Mouse (Mus musculus): ENCODE measurements around the gene Prep. TPM values are rescaled to one million over a fixed set of nuclear protein-coding genes. Genes with fewer than 3 reads are reported as not detected.
"Not testable (repeated sequence)": the region's sequence is repeated elsewhere in the genome, so short reads cannot be mapped to it uniquely, and the experiment has no call there.

The Prep gene
- polyA plus RNA-seq, 1 experiment from 2014 or later: 26.3 TPM

DNA sequence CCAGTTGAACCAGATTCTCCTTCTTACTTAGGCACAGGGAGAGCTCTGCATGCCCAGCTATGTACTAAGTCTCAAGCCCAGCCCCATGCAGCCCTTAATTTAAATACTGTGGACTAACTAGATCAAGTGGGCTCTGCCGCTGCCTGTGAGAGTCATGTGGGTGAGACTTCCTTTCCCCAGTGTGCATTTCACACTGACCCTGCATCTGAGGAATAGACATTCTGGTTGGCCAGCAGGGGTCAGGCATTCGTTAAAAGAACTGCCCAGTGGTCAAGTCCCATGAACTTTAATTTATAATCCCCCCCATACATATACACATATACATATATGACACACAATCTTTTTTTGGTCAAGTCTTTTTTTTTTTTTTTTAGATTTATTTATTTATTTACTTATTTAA lies 15.7 kb downstream of the Prep start:
- H3K4me3 ChIP-seq (ENCODE audit: low read length): no peak overlapping the region
- H3K27me3 ChIP-seq (ENCODE audit: control insufficient read depth, insufficient read depth, low read length): no peaks in the 10 kb centered on the region
- WGBS: 40% methylated on average over 2 of the region's 2 CpGs
- no peaks in the 10 kb centered on the region for H3K9me3 ChIP-seq (replicated peaks; ENCODE audit: control insufficient read depth, low read length)
- ATAC-seq (replicated peaks; ENCODE audit: extremely low read depth, insufficient read depth, low FRiP score): no peak
- no peak overlapping the region for H3K9ac ChIP-seq (ENCODE audit: low read length)
- no peaks in the 10 kb centered on the region for H3K36me3 ChIP-seq (ENCODE audit: control insufficient read depth, insufficient read depth)
- H3K4me2 ChIP-seq (ENCODE audit: low read depth, low read length): no peak overlapping the region
- peaks cover 22% of the 10 kb centered on the region for H3K4me1 ChIP-seq (ENCODE audit: control insufficient read depth, insufficient read depth, low read length)
- H3K27ac ChIP-seq (ENCODE audit: low read length): no peak overlapping the region

DNA sequence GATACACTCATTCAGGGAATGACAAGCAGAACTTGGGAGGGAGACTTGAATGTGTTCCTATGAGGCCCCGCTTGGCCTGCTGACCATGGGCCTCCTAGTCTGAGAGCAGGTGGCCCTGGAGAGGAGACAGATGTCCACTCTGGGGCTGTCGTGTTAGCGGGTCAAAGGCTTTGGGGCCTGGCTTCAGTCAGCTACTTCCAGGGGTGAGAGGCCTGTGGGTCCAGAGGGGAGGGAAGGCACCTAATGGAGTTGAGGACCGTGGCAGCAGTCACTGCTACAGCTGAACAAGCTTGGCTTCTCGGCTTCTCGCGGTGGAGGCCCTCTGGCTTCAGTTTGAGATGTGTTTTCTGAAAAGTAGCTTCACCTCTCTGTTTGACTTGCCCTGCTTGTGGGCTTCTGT lies 17.0 kb downstream of the Prep start:
- 55% methylated on average over 7 of the region's 7 CpGs for WGBS
- H3K4me3 ChIP-seq (ENCODE audit: low read length); H3K36me3 ChIP-seq (ENCODE audit: control insufficient read depth, insufficient read depth); ATAC-seq (replicated peaks; ENCODE audit: extremely low read depth, insufficient read depth, low FRiP score); H3K9ac ChIP-seq (ENCODE audit: low read length); H3K27ac ChIP-seq (ENCODE audit: low read length); H3K4me2 ChIP-seq (ENCODE audit: low read depth, low read length); H3K27me3 ChIP-seq (ENCODE audit: control insufficient read depth, insufficient read depth, low read length); H3K9me3 ChIP-seq (replicated peaks; ENCODE audit: control insufficient read depth, low read length): not testable (repeated sequence)
- peaks cover 22% of the 10 kb centered on the region for H3K4me1 ChIP-seq (ENCODE audit: control insufficient read depth, insufficient read depth, low read length)

DNA sequence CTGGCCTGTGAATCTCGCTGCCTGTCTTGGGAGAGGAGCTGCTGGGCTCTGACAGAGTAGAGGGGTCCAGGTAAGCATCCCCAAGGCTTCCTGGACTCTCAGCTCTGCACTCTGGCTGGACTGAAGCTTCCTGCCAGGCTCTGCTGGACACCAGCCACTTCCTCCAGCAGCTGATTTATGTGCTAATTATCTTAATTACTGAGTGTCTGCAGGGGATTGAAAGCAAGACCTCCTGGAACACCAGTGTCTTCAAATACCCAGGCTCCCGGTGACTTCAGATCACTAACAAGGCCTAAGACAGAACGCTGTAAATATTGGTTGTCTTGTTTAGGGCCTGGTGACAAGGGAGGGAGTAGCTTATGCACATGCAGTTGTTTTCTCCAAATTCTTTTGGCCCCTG lies 17.5 kb downstream of the Prep start:
- H3K27me3 ChIP-seq (ENCODE audit: control insufficient read depth, insufficient read depth, low read length): no peaks in the 10 kb centered on the region
- no peak overlapping the region for H3K9ac ChIP-seq (ENCODE audit: low read length)
- H3K4me2 ChIP-seq (ENCODE audit: low read depth, low read length): no peak overlapping the region
- H3K27ac ChIP-seq (ENCODE audit: low read length): no peak overlapping the region
- no peaks in the 10 kb centered on the region for H3K9me3 ChIP-seq (replicated peaks; ENCODE audit: control insufficient read depth, low read length)
- no peak for ATAC-seq (replicated peaks; ENCODE audit: extremely low read depth, insufficient read depth, low FRiP score)
- 62% methylated on average over 3 of the region's 3 CpGs for WGBS
- H3K4me3 ChIP-seq (ENCODE audit: low read length): no peak overlapping the region
- H3K36me3 ChIP-seq (ENCODE audit: control insufficient read depth, insufficient read depth): no peaks in the 10 kb centered on the region
- peaks cover 22% of the 10 kb centered on the region for H3K4me1 ChIP-seq (ENCODE audit: control insufficient read depth, insufficient read depth, low read length)

DNA sequence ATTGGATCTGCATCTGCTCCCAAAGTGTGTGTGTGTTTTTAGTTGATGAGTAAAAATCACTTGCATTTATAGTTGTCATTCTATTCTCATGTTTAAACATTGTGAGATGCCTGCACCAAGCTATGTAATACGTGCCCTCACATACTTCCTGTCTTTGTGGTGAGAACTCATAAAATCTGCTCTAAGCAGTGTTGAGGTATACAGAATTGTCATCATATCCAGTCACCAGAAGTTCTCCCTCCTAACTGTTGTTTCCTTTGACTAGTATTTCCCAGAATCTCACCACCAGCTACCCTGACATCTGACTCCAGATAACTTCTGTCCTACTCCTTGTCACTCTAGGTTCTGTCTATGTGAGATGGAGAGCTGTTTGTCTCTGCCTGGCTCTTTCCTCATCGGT lies 18.3 kb downstream of the Prep start:
- H3K9me3 ChIP-seq (replicated peaks; ENCODE audit: control insufficient read depth, low read length): no peaks in the 10 kb centered on the region
- H3K4me2 ChIP-seq (ENCODE audit: low read depth, low read length): no peak overlapping the region
- no peak overlapping the region for H3K27ac ChIP-seq (ENCODE audit: low read length)
- 59% methylated on average over 2 of the region's 2 CpGs for WGBS
- no peaks in the 10 kb centered on the region for H3K27me3 ChIP-seq (ENCODE audit: control insufficient read depth, insufficient read depth, low read length)
- no peak overlapping the region for H3K9ac ChIP-seq (ENCODE audit: low read length)
- ATAC-seq (replicated peaks; ENCODE audit: extremely low read depth, insufficient read depth, low FRiP score): no peak
- no peaks in the 10 kb centered on the region for H3K36me3 ChIP-seq (ENCODE audit: control insufficient read depth, insufficient read depth)
- H3K4me3 ChIP-seq (ENCODE audit: low read length): no peak overlapping the region
- H3K4me1 ChIP-seq (ENCODE audit: control insufficient read depth, insufficient read depth, low read length): peaks cover 22% of the 10 kb centered on the region

DNA sequence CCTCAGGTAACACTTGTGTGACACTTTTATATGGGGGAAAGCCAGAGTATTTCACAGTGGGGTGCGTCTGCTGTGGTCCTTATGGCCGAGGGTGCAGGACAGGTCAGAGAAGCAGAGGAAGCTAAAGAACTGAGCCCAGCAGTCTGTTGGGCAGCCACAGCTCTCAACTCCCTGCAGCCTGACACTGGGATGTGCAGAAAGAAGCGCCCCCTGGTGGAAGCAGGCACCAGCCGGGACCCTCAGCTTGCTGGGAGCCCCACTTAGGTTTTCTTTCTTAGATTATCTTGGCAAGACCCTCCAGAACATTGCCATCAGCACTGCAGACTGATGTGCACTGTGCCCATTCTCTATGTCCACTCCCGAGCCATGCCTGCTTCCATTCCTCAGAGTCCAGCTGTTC lies 19.6 kb downstream of the Prep start:
- Histone ChIP-seq H3K4me3 (ENCODE audit: low read length) (no peak overlapping the region), H3K4me1 (ENCODE audit: control insufficient read depth, insufficient read depth, low read length) (peaks cover 22% of the 10 kb centered on the region), H3K9ac (ENCODE audit: low read length) (no peak overlapping the region), H3K36me3 (ENCODE audit: control insufficient read depth, insufficient read depth) (no peaks in the 10 kb centered on the region), H3K4me2 (ENCODE audit: low read depth, low read length) (no peak overlapping the region), H3K9me3 (replicated peaks; ENCODE audit: control insufficient read depth, low read length) (no peaks in the 10 kb centered on the region), H3K27ac (ENCODE audit: low read length) (no peak overlapping the region), H3K27me3 (ENCODE audit: control insufficient read depth, insufficient read depth, low read length) (no peaks in the 10 kb centered on the region)
- 47% methylated on average over 5 of the region's 5 CpGs for WGBS
- no peak for ATAC-seq (replicated peaks; ENCODE audit: extremely low read depth, insufficient read depth, low FRiP score)

DNA sequence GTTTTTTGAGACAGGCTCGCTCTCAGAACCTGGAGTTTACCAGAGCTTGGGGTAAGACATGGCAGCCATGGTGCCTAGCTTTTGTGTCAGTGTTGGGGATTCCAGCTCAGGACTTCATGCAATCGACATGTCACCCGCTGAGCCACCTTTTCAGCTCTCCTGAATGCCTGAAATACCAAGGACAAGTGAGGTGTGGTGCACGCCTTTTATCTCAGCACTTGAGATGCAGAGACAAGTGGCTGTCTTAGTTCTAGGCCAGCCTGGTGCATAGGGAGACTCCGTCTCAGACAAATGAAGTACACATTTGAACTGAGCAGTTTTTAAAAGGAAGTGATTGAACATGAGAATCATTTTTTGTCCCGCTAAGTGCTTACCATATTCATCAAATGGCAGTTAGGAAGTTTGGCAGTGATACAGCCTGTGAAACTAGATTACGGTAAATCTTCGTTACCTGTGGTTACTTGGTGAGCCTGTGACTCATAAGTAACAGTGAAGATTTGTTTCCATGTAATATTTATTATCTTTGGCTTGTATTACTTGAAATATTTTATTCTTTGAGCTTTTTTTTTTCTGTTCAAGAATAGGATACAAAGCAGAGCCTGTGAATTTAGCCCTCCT lies 24.6 kb downstream of the Prep start:
- H3K4me1 ChIP-seq (ENCODE audit: control insufficient read depth, insufficient read depth, low read length): peaks cover 13% of the 10 kb centered on the region
- H3K27ac ChIP-seq (ENCODE audit: low read length): no peak overlapping the region
- ATAC-seq (replicated peaks; ENCODE audit: extremely low read depth, insufficient read depth, low FRiP score): no peak
- no peak overlapping the region for H3K4me3 ChIP-seq (ENCODE audit: low read length)
- H3K36me3 ChIP-seq (ENCODE audit: control insufficient read depth, insufficient read depth): peaks cover 14% of the 10 kb centered on the region
- no peak overlapping the region for H3K4me2 ChIP-seq (ENCODE audit: low read depth, low read length)
- no peaks in the 10 kb centered on the region for H3K9me3 ChIP-seq (replicated peaks; ENCODE audit: control insufficient read depth, low read length)
- H3K9ac ChIP-seq (ENCODE audit: low read length): no peak overlapping the region
- H3K27me3 ChIP-seq (ENCODE audit: control insufficient read depth, insufficient read depth, low read length): no peaks in the 10 kb centered on the region
- 58% methylated on average over 8 of the region's 8 CpGs for WGBS

DNA sequence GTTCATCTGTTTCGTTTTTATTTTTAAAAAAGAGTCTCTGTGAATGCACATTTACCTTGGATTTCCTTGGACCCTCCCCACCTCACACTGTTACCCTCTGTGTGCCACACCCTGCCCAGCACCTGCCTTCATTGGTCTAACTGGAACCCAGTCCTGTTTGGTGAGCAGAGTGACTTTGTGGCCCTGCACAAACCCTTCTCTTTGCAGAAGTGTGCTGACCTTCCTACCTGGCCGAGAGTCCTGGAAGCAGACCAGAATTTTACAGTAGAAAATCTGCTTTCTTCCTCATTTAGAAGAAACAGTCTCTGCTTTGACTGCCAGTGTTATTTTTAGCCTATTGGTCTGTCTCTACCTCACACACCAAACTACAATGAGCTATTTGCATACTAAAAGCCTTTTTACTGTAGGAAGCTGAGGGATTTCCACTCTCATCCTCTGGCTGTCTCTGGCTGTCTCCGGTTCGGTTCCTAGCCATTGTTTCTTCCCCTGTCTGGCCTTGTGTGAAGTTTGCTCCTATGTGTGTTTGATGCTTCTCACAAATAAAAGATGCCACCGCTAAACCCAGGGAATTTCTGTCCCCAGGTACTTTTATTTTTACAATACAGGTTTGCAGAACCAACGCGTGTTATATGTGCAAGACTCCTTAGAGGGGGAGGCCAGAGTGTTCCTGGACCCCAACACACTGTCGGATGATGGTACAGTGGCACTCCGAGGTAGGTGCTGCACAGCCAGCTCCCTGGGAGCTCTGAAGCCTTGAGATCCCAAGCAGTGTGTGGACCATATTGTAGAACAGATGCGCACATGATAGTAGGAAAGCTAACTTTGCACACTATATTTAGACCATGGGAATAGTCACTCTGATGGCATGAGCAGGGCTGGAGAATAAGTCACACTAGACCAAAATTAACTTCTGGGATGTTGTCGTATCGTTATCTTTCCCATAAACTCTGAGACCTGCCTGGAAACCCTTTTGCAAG lies 25.4 kb downstream of the Prep start:
- H3K9ac ChIP-seq (ENCODE audit: low read length): no peak overlapping the region
- ATAC-seq (replicated peaks; ENCODE audit: extremely low read depth, insufficient read depth, low FRiP score): no peak
- 63% methylated on average over 12 of the region's 12 CpGs for WGBS
- peaks cover 21% of the 10 kb centered on the region for H3K36me3 ChIP-seq (ENCODE audit: control insufficient read depth, insufficient read depth)
- no peak overlapping the region for H3K4me2 ChIP-seq (ENCODE audit: low read depth, low read length)
- H3K27me3 ChIP-seq (ENCODE audit: control insufficient read depth, insufficient read depth, low read length): no peaks in the 10 kb centered on the region
- H3K4me3 ChIP-seq (ENCODE audit: low read length): no peak overlapping the region
- H3K4me1 ChIP-seq (ENCODE audit: control insufficient read depth, insufficient read depth, low read length): peaks cover 12% of the 10 kb centered on the region
- H3K9me3 ChIP-seq (replicated peaks; ENCODE audit: control insufficient read depth, low read length): no peaks in the 10 kb centered on the region
- H3K27ac ChIP-seq (ENCODE audit: low read length): no peak overlapping the region

DNA sequence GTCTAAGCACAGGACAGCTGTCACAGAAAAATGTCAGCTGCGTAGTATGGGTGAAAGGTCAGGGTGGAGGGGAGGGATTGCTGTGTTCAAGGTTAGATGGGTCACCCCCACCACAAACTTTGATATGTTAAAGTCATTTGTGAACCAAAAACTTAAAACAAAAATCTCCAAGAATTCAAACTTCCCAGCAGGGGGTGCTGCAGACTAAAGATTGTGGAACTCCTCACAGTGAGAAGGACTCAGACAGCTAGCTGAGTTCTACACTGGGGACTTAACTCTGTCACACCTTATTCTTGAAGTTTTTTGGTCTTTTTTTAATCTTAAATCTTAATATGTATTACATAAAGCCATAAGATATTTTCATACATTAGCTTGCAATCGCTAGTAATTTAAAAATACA lies 31.7 kb downstream of the Prep start:
- Histone ChIP-seq H3K4me1 (ENCODE audit: control insufficient read depth, insufficient read depth, low read length) (peaks cover 7% of the 10 kb centered on the region), H3K27me3 (ENCODE audit: control insufficient read depth, insufficient read depth, low read length) (no peaks in the 10 kb centered on the region), H3K9me3 (replicated peaks; ENCODE audit: control insufficient read depth, low read length) (peaks cover 3% of the 10 kb centered on the region), H3K27ac (ENCODE audit: low read length) (no peak overlapping the region), H3K36me3 (ENCODE audit: control insufficient read depth, insufficient read depth) (peaks cover 34% of the 10 kb centered on the region), H3K4me2 (ENCODE audit: low read depth, low read length) (no peak overlapping the region), H3K9ac (ENCODE audit: low read length) (no peak overlapping the region), H3K4me3 (ENCODE audit: low read length) (no peak overlapping the region)
- 93% methylated on average over 2 of the region's 2 CpGs for WGBS
- 0 out of 2 replicates have a peak, but pooled peaks have one; percentile 47 for ATAC-seq (replicated peaks; ENCODE audit: extremely low read depth, insufficient read depth, low FRiP score)

DNA sequence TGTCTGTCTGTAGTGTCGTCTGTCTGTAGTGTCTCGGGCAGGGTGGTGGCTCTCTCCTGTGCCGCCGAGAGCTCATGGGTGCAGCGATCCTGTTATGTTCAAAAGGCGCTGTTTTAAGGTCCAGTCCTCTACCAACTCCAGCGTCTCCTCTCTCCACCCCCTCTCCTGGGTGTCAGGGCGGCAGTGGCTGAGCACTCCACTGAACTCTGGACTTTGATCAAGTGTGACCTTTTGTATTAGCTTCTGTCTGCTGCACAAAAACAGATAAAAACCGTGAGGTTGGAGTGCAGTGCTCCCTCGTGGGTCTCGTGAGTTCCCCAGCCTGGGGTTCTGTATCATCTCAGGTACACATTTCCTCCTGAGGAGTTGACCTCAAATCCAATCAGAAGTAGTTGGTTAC lies 33.5 kb downstream of the Prep start:
- no peak overlapping the region for H3K4me3 ChIP-seq (ENCODE audit: low read length)
- H3K27me3 ChIP-seq (ENCODE audit: control insufficient read depth, insufficient read depth, low read length): no peaks in the 10 kb centered on the region
- peaks cover 26% of the 10 kb centered on the region for H3K36me3 ChIP-seq (ENCODE audit: control insufficient read depth, insufficient read depth)
- no peak overlapping the region for H3K27ac ChIP-seq (ENCODE audit: low read length)
- ATAC-seq (replicated peaks; ENCODE audit: extremely low read depth, insufficient read depth, low FRiP score): no peak
- no peak overlapping the region for H3K9ac ChIP-seq (ENCODE audit: low read length)
- 68% methylated on average over 11 of the region's 11 CpGs for WGBS
- no peak overlapping the region for H3K4me2 ChIP-seq (ENCODE audit: low read depth, low read length)
- H3K4me1 ChIP-seq (ENCODE audit: control insufficient read depth, insufficient read depth, low read length): peaks cover 11% of the 10 kb centered on the region
- H3K9me3 ChIP-seq (replicated peaks; ENCODE audit: control insufficient read depth, low read length): peaks cover 3% of the 10 kb centered on the region
